Mouse (Mus musculus) left cerebral cortex, adult 9 months (tissue): Measurements from ENCODE around the gene Med24.
"Not testable (repeated sequence)": the region's sequence is repeated elsewhere in the genome, so short reads cannot be mapped to it uniquely, and the experiment has no call there.

Experiments used
- DNase-seq, 2 experiments: peaks; one replicate each; pipeline ENCODE4 v3.0.0; 2022; ENCODE audit warnings: low spot score in 2 of 2

Med24 gene

DNA sequence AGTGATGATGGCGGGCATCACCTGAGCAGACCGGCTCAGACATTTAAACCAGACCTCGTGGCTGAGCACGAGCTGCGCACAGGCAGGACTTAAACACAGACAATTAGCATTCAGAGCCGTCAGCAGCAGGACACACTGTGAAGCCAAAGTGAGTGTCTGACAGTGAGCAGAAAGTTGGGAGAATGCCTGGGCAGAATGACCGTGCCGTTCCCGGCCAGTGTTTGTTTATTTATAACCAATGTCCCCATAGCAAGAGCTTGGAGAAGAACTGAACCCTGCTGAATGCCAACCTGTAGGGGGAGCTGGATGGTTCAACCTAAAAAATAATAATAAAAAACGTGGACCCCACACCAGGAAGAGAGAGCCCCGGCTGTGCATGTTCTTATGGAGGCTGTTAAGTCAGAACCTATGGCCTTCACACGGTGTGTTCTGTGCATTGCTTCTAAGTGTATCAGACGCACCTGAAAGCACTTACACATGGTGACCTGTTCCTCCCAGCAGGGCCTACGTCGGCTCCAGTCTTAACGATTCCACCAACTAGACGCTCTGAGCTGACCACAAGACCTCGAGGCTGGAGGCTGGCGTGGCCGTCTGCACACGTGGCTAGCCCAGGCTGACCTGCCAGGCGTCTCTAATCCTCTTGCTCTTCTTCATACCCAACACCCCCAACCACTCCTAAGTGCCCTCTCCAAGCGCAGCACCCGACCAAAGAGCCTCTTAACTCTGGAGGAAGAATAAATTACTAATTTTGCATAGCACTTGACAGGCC, 7.6 kb downstream of the Med24 start:
- DNase-seq: peak in 1 of 2 experiments; percentile 69

GRCm38 (mm10) chr11:98720756-98721155, 8.5 kb downstream of the Med24 start:
- no peak for DNase-seq

- peak; percentile 55 to 87 for DNase-seq
These were observed 11.3 kb downstream of the Med24 start for GRCm38 (mm10) chr11:98717904-98718303.

GRCm38 (mm10) chr11:98715946-98716345, 13.3 kb downstream of the Med24 start:
- no peak for DNase-seq

GRCm38 (mm10) chr11:98713703-98714102, 15.5 kb downstream of the Med24 start:
- no peak for DNase-seq

- DNase-seq: not testable (repeated sequence)
These were observed 17.2 kb downstream of the Med24 start for GRCm38 (mm10) chr11:98712009-98712408.

GRCm38 (mm10) chr11:98711046-98711434, 18.2 kb downstream of the Med24 start:
- DNase-seq: no peak

- peak in 1 of 2 experiments; percentile 77 for DNase-seq
These were observed 18.7 kb downstream of the Med24 start for GRCm38 (mm10) chr11:98710416-98711045.

DNA sequence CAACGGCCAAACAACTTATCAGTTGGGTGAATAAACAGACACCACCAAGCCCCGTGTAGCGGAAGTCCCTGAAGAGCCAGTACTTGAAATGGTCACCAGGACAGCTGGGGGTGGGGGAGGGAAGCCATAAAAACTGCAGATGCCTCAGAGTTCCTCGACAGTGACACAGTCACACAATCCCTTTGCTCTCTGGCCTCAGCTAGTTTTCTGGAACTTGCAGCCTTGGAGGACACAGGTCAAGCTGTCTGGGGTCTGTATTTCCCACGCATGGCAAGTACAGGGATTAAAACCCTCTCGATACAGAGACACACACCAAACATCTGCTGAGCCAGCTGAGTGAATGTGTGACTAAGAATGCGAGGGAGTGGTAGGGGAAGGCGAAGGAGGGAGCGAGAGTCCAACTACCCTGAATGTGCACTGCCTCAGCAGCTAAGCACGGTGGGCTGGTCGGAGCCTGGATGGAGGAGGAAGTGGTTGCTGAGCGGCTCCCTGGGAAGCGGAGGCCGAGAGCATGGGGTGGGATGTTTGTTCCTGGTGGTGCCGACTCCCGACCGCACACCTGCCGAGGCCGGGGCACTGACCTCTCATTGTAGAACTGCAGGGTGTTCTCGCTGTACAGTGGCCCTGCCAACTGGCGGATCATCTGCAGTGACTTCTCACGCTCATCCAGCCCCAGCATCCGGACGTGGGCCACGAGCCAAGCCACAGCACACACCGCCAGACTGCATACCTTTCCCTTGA, 20.1 kb downstream of the Med24 start:
- DNase-seq: peak in 1 of 2 experiments; percentile 43

DNA sequence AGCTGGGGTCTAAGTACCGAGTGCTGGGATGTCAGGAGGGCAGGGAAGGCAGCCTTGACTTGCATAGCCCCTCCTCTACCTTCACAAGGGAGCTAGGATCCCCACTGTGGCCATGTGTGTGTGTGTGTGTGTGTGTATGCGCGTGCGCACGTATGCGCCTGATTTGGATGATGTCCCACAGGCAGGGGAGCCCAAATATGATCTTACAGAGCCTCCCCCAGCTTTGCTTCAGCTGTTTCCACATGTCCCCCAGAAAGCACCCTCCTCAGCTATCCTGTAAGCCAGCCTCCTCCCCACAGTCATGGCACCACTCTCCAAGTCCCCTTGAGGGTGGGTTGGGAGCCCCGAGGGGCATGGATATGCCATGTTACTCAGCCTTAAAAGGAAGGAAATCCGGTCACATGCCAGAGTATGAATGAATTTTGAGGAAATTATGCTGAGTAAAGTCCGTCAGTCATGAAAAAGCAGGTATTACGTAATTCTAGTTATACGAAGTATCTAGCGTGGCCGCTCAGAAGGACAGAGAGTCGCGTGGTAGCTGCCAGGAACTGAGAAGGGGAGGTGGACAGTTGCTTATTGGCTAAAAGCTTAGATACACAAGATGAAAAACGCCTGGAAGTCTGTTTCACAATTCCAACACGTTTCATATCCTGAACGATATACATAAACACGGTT, 20.8 kb downstream of the Med24 start:
- DNase-seq: no peak

GRCm38 (mm10) chr11:98707401-98708281, 21.6 kb downstream of the Med24 start:
- DNase-seq: no peak

- no peak for DNase-seq
These were observed 24.2 kb downstream of the Med24 start for GRCm38 (mm10) chr11:98705021-98705420.

DNA sequence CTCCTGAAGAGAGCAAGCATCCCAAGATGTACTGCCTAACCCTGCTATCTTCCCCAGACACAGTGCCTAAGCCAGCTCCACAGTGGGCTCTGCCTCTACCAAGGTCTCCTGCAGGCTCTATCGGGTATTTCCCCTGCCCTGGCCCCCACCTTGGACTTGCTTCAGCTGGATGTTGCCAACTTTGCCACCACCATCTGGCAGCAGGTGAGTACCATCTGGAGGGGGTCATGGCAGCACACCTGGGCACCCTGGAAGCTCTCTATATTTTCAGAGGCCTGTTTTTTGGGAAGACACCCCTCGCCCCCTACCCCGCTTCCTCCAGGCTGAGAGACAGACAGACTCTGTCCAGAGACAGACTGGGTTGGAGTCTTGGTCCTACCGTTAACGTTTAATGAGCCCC, 26.9 kb downstream of the Med24 start:
- DNase-seq: no peak

DNA sequence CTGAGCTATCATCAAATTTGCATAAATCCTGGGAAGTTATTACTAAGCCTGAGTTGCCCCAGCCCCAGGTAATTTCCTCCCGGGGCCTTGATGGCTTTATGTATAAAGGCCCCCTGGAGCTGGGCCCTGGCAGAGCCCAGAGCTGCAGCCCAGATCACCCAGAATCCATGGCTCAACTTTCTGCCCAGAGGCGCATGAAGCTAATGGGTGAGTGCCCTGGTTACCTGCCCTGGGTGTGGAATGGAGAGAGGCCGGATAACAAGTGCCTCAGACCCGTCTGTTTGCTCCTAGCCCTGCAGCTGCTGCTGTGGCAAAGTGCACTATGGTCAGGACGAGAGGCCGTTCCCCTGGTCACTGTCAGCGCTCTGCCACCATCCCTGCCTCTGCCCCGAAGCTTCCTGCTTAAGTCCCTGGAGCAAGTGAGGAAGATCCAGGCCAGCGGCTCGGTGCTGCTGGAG, 28.0 kb downstream of the Med24 start, which contains the start of gene Csf3:
Csf3 (plus strand) TSS at position 51 of the 458 bp plus-strand sequence.
- DNase-seq: no peak

GRCm38 (mm10) chr11:98699911-98700310, 29.3 kb downstream of the Med24 start:
- peak in 1 of 2 experiments; percentile 82 for DNase-seq

DNA sequence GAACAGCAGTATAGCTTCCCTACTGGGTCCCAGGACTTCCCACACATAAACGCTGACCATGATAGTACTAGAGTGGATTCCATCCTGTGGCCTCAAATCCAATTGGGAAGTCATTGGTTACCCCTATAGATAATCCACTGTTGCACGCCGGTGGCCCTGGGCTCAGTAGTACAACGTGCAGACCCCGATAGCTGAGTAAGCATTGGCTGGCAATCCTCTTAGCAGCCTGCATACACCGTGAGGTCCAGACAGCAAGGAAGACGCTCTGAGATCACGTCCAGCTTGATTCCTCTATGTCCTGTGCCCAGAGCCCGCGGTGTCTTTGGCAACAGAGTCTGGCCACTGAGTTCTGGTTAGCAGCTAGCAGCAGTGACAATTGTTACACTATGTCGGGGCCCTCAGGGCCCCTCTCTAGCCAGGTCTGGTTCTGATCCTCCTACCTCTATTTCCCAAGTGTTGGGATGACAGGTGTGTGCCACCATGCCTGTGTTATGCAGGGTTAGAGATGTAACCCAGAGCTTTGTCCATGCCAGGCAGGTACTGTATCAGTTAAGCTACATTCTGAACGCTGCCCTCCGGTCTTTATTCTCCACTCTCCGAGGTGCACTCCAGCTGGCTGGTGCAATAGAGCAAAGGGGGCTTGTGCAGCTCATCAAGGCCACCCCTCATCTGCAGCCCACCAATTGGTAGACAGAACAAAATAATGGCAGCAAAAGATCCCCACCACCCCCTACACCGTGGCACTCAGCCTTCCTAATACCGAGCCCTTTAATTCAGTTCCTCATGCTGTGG, 30.2 kb downstream of the Med24 start:
- DNase-seq: no peak

- DNase-seq: no peak
These were observed 32.0 kb downstream of the Med24 start for GRCm38 (mm10) chr11:98697225-98697624.

- no peak for DNase-seq
These were observed 32.6 kb downstream of the Med24 start for GRCm38 (mm10) chr11:98696454-98697216.

- DNase-seq: no peak
These were observed 33.8 kb downstream of the Med24 start for GRCm38 (mm10) chr11:98695408-98695807.
